Mouse (Mus musculus) right cerebral cortex, postnatal 36 days (tissue): ENCODE results near the gene Btbd2.
A peak's percentile ranks its signal among the peaks of the same experiment; 100 is the strongest.

Source experiments
- DNase-seq, 2 experiments: peaks; one replicate each; pipeline ENCODE4 v3.0.0; 2022; ENCODE audit warnings: low spot score in 2 of 2, mixed read lengths in 1 of 2

The Btbd2 gene

GRCm38 (mm10) chr10:80646936-80647335 lies 9.9 kb downstream of the Btbd2 start:
- DNase-seq = no peak

GRCm38 (mm10) chr10:80635345-80635744 lies 21.5 kb downstream of the Btbd2 start:
- no peak for DNase-seq

- DNase-seq = no peak
Observed at GRCm38 (mm10) chr10:80628925-80629324, 27.9 kb downstream of the Btbd2 start.

GRCm38 (mm10) chr10:80627685-80628084 lies 29.2 kb downstream of the Btbd2 start:
- no peak for DNase-seq

- no peak for DNase-seq
Observed at GRCm38 (mm10) chr10:80625764-80626163, 31.1 kb downstream of the Btbd2 start.

- peak in 1 of 2 experiments; percentile 42 for DNase-seq
Observed at GRCm38 (mm10) chr10:80623457-80624191, 33.2 kb downstream of the Btbd2 start.

- DNase-seq = peak; percentile 43 to 44
Observed at GRCm38 (mm10) chr10:80622661-80623456, 34.0 kb downstream of the Btbd2 start, which contains the start of gene Csnk1g2. TSS of gene Csnk1g2 (plus strand) at chr10:80622838.

GRCm38 (mm10) chr10:80621940-80622660 lies 34.8 kb downstream of the Btbd2 start:
- DNase-seq = peak; percentile 99

- DNase-seq = no peak
Observed at GRCm38 (mm10) chr10:80621690-80621939, 35.3 kb downstream of the Btbd2 start.

GRCm38 (mm10) chr10:80620796-80621689 lies 35.8 kb downstream of the Btbd2 start:
- no peak for DNase-seq

GRCm38 (mm10) chr10:80620365-80620764 lies 36.5 kb downstream of the Btbd2 start:
- no peak for DNase-seq

GRCm38 (mm10) chr10:80619465-80620244 lies 37.2 kb downstream of the Btbd2 start:
- no peak for DNase-seq

GRCm38 (mm10) chr10:80618181-80618580 lies 38.7 kb downstream of the Btbd2 start:
- no peak for DNase-seq

GRCm38 (mm10) chr10:80614351-80614750 lies 42.5 kb downstream of the Btbd2 start:
- DNase-seq = no peak

- no peak for DNase-seq
Observed at GRCm38 (mm10) chr10:80613821-80614220, 43.0 kb downstream of the Btbd2 start.

GRCm38 (mm10) chr10:80611905-80612304 lies 45.0 kb downstream of the Btbd2 start:
- DNase-seq = no peak

GRCm38 (mm10) chr10:80611024-80611423 lies 45.8 kb downstream of the Btbd2 start:
- no peak for DNase-seq

- no peak for DNase-seq
Observed at GRCm38 (mm10) chr10:80610116-80610785, 46.6 kb downstream of the Btbd2 start.

GRCm38 (mm10) chr10:80609269-80609924 lies 47.5 kb downstream of the Btbd2 start:
- no peak for DNase-seq

- DNase-seq = no peak
Observed at GRCm38 (mm10) chr10:80608435-80608834, 48.4 kb downstream of the Btbd2 start.
